Mouse (Mus musculus): ENCODE measurements around the gene 5730507C01Rik. TPM values are rescaled to one million over a fixed set of nuclear protein-coding genes. Genes with fewer than 3 reads are reported as not detected.
"Not testable (repeated sequence)": the region's sequence is repeated elsewhere in the genome, so short reads cannot be mapped to it uniquely, and the experiment has no call there.

The 5730507C01Rik gene
- polyA plus RNA-seq (2012; rRNA removed): not detected in 2 replicates

DNA sequence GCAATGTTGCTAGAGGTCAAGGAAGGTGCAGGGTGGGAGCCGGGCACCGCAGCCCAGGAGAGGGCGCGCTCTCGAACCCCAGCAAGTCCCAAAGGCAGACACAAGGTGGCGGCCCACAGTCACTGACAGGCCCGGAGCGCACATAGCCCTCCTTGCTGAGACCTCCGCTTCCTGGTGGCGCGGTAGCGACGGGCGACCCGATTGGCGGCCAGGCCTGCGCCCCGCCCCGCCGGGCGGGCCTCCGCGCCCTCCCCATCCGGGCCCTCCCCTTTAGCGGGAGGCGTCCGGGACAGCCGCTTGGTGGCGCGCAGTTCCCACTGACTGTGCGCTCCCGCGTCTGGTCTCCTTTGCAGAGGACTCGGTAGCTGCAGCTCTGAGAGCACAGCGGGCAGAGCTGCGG, at the start of gene 5730507C01Rik:
Gene 5730507C01Rik (plus strand): TSS at position 340 of the 400 bp plus-strand sequence.
- 30% methylated on average over 29 of the region's 36 CpGs for WGBS
- no peaks in the 10 kb centered on the region for H3K4me1 ChIP-seq (ENCODE audit: control insufficient read depth, insufficient read depth, insufficient read length)
- no peak within 1 kb of the TSS for H3K27ac ChIP-seq (ENCODE audit: insufficient read depth, low read length)
- no peak for TF ChIP-seq CTCF (IDR thresholded peaks at IDR 0.05; ENCODE audit: extremely low read depth, insufficient read depth, insufficient read length, insufficient replicate concordance)
- no peak for TF ChIP-seq POLR2A (IDR thresholded peaks at IDR 0.05; ENCODE audit: low read depth, low read length)
- no peak for DNase-seq (ENCODE audit: low read depth in 1 of 2, low spot score in 2 of 2)
- H3K36me3 ChIP-seq (ENCODE audit: control insufficient read depth, insufficient read depth, low read length): no peaks in the 10 kb centered on the region
- H3K27me3 ChIP-seq (ENCODE audit: control insufficient read depth, insufficient read depth, low read length): no peaks in the 10 kb centered on the region
- no peak within 1 kb of the TSS for H3K4me3 ChIP-seq (ENCODE audit: extremely low read depth, insufficient read depth, insufficient read length)

DNA sequence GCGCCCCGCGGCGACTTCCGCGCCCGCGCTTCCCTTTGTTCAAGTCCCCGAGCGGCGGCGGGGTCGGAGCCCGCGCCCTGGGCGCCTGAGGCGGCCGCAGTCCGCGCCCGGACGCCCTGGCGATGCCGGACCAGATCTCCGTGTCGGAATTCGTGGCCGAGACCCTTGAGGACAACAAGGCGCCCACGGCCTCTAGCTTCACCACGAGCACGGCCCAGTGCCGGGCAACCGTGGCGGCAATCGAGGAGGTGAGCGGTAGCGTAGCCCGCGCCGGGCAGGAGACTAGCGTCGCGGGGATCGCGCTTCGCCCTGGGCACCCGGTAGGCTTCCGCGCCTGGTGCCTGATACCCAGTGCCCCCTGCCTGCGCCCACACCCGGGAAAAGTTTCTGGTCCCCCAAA, 306 bp downstream of the 5730507C01Rik start:
- H3K36me3 ChIP-seq (ENCODE audit: control insufficient read depth, insufficient read depth, low read length); H3K27me3 ChIP-seq (ENCODE audit: control insufficient read depth, insufficient read depth, low read length); DNase-seq (ENCODE audit: low read depth in 1 of 2, low spot score in 2 of 2); H3K4me3 ChIP-seq (ENCODE audit: extremely low read depth, insufficient read depth, insufficient read length); H3K4me1 ChIP-seq (ENCODE audit: control insufficient read depth, insufficient read depth, insufficient read length); H3K27ac ChIP-seq (ENCODE audit: insufficient read depth, low read length): not testable (repeated sequence)
- 24% methylated on average over 52 of the region's 52 CpGs for WGBS

DNA sequence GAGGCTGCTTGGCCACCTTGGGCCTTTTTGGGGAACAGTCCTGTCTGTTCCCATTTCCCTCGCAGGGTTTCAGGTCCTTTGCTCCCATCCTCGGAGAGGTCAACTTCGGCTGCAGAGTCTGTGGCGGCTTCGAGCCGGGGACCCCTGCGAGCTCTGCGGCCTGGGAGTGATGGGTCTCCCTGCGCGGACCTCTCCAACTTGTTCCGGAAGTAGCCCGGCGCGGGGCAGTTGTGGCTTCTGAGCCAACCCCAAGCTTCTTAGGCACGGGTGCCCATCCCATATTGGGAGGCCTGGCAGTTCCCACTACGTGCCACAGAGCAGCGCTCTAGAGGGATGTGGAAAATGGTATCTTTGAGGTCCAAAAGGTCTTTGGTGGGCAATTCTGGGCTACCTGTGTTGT, 767 bp downstream of the 5730507C01Rik start:
- H3K36me3 ChIP-seq (ENCODE audit: control insufficient read depth, insufficient read depth, low read length); DNase-seq (ENCODE audit: low read depth in 1 of 2, low spot score in 2 of 2); H3K4me3 ChIP-seq (ENCODE audit: extremely low read depth, insufficient read depth, insufficient read length); H3K4me1 ChIP-seq (ENCODE audit: control insufficient read depth, insufficient read depth, insufficient read length); H3K27ac ChIP-seq (ENCODE audit: insufficient read depth, low read length); H3K27me3 ChIP-seq (ENCODE audit: control insufficient read depth, insufficient read depth, low read length): not testable (repeated sequence)
- WGBS: 24% methylated on average over 17 of the region's 17 CpGs
